Mouse (Mus musculus): ENCODE data around the gene Gm20737. TPM values are rescaled to one million over a fixed set of nuclear protein-coding genes. Genes with fewer than 3 reads are reported as not detected.

The Gm20737 gene
- polyA plus RNA-seq (2014; fragmentation: Illumina TruSeq; extraction: RNeasy Lipid Tissue Mini Kit (QIAGEN cat#74804); ENCODE audit: low read depth, low replicate concordance) = not detected

GRCm38 (mm10) chrY:10535942-10536341 lies at the start of gene Gm20737:
Gene Gm20737 (minus strand): TSS chrY:10536042.

GRCm38 (mm10) chrY:10553153-10553552 lies 17.3 kb upstream of the Gm20737 start, which contains the start of gene Gm21775:
Gene Gm21775 (plus strand): TSS chrY:10553453.

Other genes with a start within 250 kb of the Gm20737 start
- gene Gm20834, start 211.5 kb downstream of the Gm20737 start, polyA plus RNA-seq (2014; fragmentation: Illumina TruSeq; extraction: RNeasy Lipid Tissue Mini Kit (QIAGEN cat#74804); ENCODE audit: low read depth, low replicate concordance) = not detected
- not detected for gene Gm28510, start 123.3 kb downstream of the Gm20737 start, polyA plus RNA-seq (2014; fragmentation: Illumina TruSeq; extraction: RNeasy Lipid Tissue Mini Kit (QIAGEN cat#74804); ENCODE audit: low read depth, low replicate concordance)
- not detected for gene Gm21775, start 17.4 kb upstream of the Gm20737 start, polyA plus RNA-seq (2014; fragmentation: Illumina TruSeq; extraction: RNeasy Lipid Tissue Mini Kit (QIAGEN cat#74804); ENCODE audit: low read depth, low replicate concordance)
- not detected for gene Gm21900, start 80.3 kb upstream of the Gm20737 start, polyA plus RNA-seq (2014; fragmentation: Illumina TruSeq; extraction: RNeasy Lipid Tissue Mini Kit (QIAGEN cat#74804); ENCODE audit: low read depth, low replicate concordance)
- not detected for gene Gm20777, start 216.4 kb upstream of the Gm20737 start, polyA plus RNA-seq (2014; fragmentation: Illumina TruSeq; extraction: RNeasy Lipid Tissue Mini Kit (QIAGEN cat#74804); ENCODE audit: low read depth, low replicate concordance)